Mouse (Mus musculus): ENCODE measurements around the gene Mgmt. TPM values are rescaled to one million over a fixed set of nuclear protein-coding genes. Genes with fewer than 3 reads are reported as not detected.

Gene Mgmt
- polyA plus RNA-seq, 1 experiment from 2014 or later: 8.1 TPM

DNA sequence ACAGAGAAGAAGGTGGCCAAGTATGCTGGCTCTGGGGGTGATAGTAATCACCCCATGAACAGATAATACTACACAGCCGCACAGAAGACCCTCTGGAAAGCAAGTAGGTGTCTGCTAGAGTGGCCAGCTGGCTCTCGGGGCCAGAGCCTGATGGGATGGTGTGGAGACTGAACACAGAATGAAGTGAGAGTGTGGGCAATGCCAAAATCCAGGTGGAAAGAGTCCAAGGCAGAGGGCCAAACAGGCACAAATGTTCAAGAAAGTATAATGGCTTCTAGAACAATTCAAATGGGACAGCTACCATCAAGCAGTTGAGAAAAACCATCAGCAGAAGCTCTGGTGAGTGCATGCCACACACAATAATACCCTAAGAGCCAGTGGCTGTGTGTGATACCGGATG lies 205.4 kb downstream of the Mgmt start:
- H3K9me3 ChIP-seq (ENCODE audit: control insufficient read depth, low read length): peaks cover 3% of the 10 kb centered on the region; the same call in 1 of the 2 replicates
- no peak overlapping the region for H3K4me3 ChIP-seq (ENCODE audit: control insufficient read depth in 1 of 2, insufficient read depth in 1 of 2, low read depth in 1 of 2, low read length in 2 of 2)
- no peak overlapping the region for H3K4me2 ChIP-seq (ENCODE audit: low read length)
- H3K27ac ChIP-seq (replicated peaks in 1 of 2; ENCODE audit: control insufficient read depth in 1 of 2, insufficient read depth in 1 of 2, low read depth in 2 of 2, low read length in 2 of 2): no peak overlapping the region
- no peaks in the 10 kb centered on the region for H3K27me3 ChIP-seq (ENCODE audit: control insufficient read depth, insufficient read depth, low read length)
- 76% methylated on average over 3 of the region's 3 CpGs for WGBS
- H3K9ac ChIP-seq (ENCODE audit: low read length): no peak overlapping the region
- ATAC-seq (ENCODE audit: insufficient number of reproducible peaks, insufficient read depth, low FRiP score, low read depth): no peak
- no peaks in the 10 kb centered on the region for H3K4me1 ChIP-seq (ENCODE audit: control insufficient read depth in 2 of 2, insufficient read depth in 2 of 2, low read length in 2 of 2)
- H3K36me3 ChIP-seq (ENCODE audit: control insufficient read depth, insufficient read depth, low read length): no peaks in the 10 kb centered on the region

- Histone ChIP-seq H3K4me2 (ENCODE audit: low read length) (no peak overlapping the region), H3K9me3 (ENCODE audit: control insufficient read depth, low read length) (no peaks in the 10 kb centered on the region), H3K27ac (replicated peaks in 1 of 2; ENCODE audit: control insufficient read depth in 1 of 2, insufficient read depth in 1 of 2, low read depth in 2 of 2, low read length in 2 of 2) (no peak overlapping the region), H3K4me3 (ENCODE audit: control insufficient read depth in 1 of 2, insufficient read depth in 1 of 2, low read depth in 1 of 2, low read length in 2 of 2) (no peak overlapping the region), H3K4me1 (ENCODE audit: control insufficient read depth in 2 of 2, insufficient read depth in 2 of 2, low read length in 2 of 2) (no peaks in the 10 kb centered on the region), H3K36me3 (ENCODE audit: control insufficient read depth, insufficient read depth, low read length) (no peaks in the 10 kb centered on the region), H3K9ac (ENCODE audit: low read length) (no peak overlapping the region), H3K27me3 (ENCODE audit: control insufficient read depth, insufficient read depth, low read length) (no peaks in the 10 kb centered on the region)
- WGBS: 79% methylated on average over 10 of the region's 10 CpGs
- no peak for ATAC-seq (ENCODE audit: insufficient number of reproducible peaks, insufficient read depth, low FRiP score, low read depth)
Observed at GRCm38 (mm10) chr7:137102606-137103195, 208.3 kb downstream of the Mgmt start.

GRCm38 (mm10) chr7:137112101-137112500 lies 217.7 kb downstream of the Mgmt start:
- no peak for ATAC-seq (ENCODE audit: insufficient number of reproducible peaks, insufficient read depth, low FRiP score, low read depth)
- Histone ChIP-seq H3K27ac (replicated peaks in 1 of 2; ENCODE audit: control insufficient read depth in 1 of 2, insufficient read depth in 1 of 2, low read depth in 2 of 2, low read length in 2 of 2) (no peak overlapping the region), H3K4me2 (ENCODE audit: low read length) (no peak overlapping the region), H3K4me1 (ENCODE audit: control insufficient read depth in 2 of 2, insufficient read depth in 2 of 2, low read length in 2 of 2) (no peaks in the 10 kb centered on the region), H3K9ac (ENCODE audit: low read length) (no peak overlapping the region), H3K36me3 (ENCODE audit: control insufficient read depth, insufficient read depth, low read length) (no peaks in the 10 kb centered on the region), H3K4me3 (ENCODE audit: control insufficient read depth in 1 of 2, insufficient read depth in 1 of 2, low read depth in 1 of 2, low read length in 2 of 2) (no peak overlapping the region), H3K27me3 (ENCODE audit: control insufficient read depth, insufficient read depth, low read length) (no peaks in the 10 kb centered on the region), H3K9me3 (ENCODE audit: control insufficient read depth, low read length) (peaks cover 15% of the 10 kb centered on the region)
- 84% methylated on average over 4 of the region's 4 CpGs for WGBS

- no peak overlapping the region for H3K4me3 ChIP-seq (ENCODE audit: control insufficient read depth in 1 of 2, insufficient read depth in 1 of 2, low read depth in 1 of 2, low read length in 2 of 2)
- no peak for ATAC-seq (ENCODE audit: insufficient number of reproducible peaks, insufficient read depth, low FRiP score, low read depth)
- H3K36me3 ChIP-seq (ENCODE audit: control insufficient read depth, insufficient read depth, low read length): no peaks in the 10 kb centered on the region
- 65% methylated on average over 4 of the region's 4 CpGs for WGBS
- no peak overlapping the region for H3K27ac ChIP-seq (replicated peaks in 1 of 2; ENCODE audit: control insufficient read depth in 1 of 2, insufficient read depth in 1 of 2, low read depth in 2 of 2, low read length in 2 of 2)
- no peak overlapping the region for H3K9ac ChIP-seq (ENCODE audit: low read length)
- H3K9me3 ChIP-seq (ENCODE audit: control insufficient read depth, low read length): peaks cover 15% of the 10 kb centered on the region
- H3K4me2 ChIP-seq (ENCODE audit: low read length): no peak overlapping the region
- H3K27me3 ChIP-seq (ENCODE audit: control insufficient read depth, insufficient read depth, low read length): no peaks in the 10 kb centered on the region
- H3K4me1 ChIP-seq (ENCODE audit: control insufficient read depth in 2 of 2, insufficient read depth in 2 of 2, low read length in 2 of 2): peaks cover 2 to 3% of the 10 kb centered on the region in 2 experiments; a peak in 1 of 4 replicates
Observed at GRCm38 (mm10) chr7:137116246-137116645, 221.8 kb downstream of the Mgmt start.

GRCm38 (mm10) chr7:137121243-137121858 lies 226.9 kb downstream of the Mgmt start:
- Histone ChIP-seq H3K36me3 (ENCODE audit: control insufficient read depth, insufficient read depth, low read length) (no peaks in the 10 kb centered on the region), H3K9me3 (ENCODE audit: control insufficient read depth, low read length) (no peaks in the 10 kb centered on the region), H3K4me1 (ENCODE audit: control insufficient read depth in 2 of 2, insufficient read depth in 2 of 2, low read length in 2 of 2) (peaks cover 5 to 6% of the 10 kb centered on the region in 2 experiments; a peak in 1 of 4 replicates), H3K9ac (ENCODE audit: low read length) (no peak overlapping the region), H3K27me3 (ENCODE audit: control insufficient read depth, insufficient read depth, low read length) (no peaks in the 10 kb centered on the region), H3K4me3 (ENCODE audit: control insufficient read depth in 1 of 2, insufficient read depth in 1 of 2, low read depth in 1 of 2, low read length in 2 of 2) (no peak overlapping the region), H3K4me2 (ENCODE audit: low read length) (no peak overlapping the region), H3K27ac (replicated peaks in 1 of 2; ENCODE audit: control insufficient read depth in 1 of 2, insufficient read depth in 1 of 2, low read depth in 2 of 2, low read length in 2 of 2) (no peak overlapping the region)
- 64% methylated on average over 16 of the region's 16 CpGs for WGBS
- no peak for ATAC-seq (ENCODE audit: insufficient number of reproducible peaks, insufficient read depth, low FRiP score, low read depth)

- no peak for ATAC-seq (ENCODE audit: insufficient number of reproducible peaks, insufficient read depth, low FRiP score, low read depth)
- Histone ChIP-seq H3K4me1 (ENCODE audit: control insufficient read depth in 2 of 2, insufficient read depth in 2 of 2, low read length in 2 of 2) (no peaks in the 10 kb centered on the region; a peak in 1 of 4 replicates), H3K4me3 (ENCODE audit: control insufficient read depth in 1 of 2, insufficient read depth in 1 of 2, low read depth in 1 of 2, low read length in 2 of 2) (no peak overlapping the region), H3K9ac (ENCODE audit: low read length) (no peak overlapping the region), H3K9me3 (ENCODE audit: control insufficient read depth, low read length) (no peaks in the 10 kb centered on the region), H3K27ac (replicated peaks in 1 of 2; ENCODE audit: control insufficient read depth in 1 of 2, insufficient read depth in 1 of 2, low read depth in 2 of 2, low read length in 2 of 2) (no peak overlapping the region), H3K4me2 (ENCODE audit: low read length) (no peak overlapping the region), H3K36me3 (ENCODE audit: control insufficient read depth, insufficient read depth, low read length) (no peaks in the 10 kb centered on the region), H3K27me3 (ENCODE audit: control insufficient read depth, insufficient read depth, low read length) (no peaks in the 10 kb centered on the region)
- 85% methylated on average over 8 of the region's 8 CpGs for WGBS
Observed at GRCm38 (mm10) chr7:137128726-137129125, 234.3 kb downstream of the Mgmt start.

DNA sequence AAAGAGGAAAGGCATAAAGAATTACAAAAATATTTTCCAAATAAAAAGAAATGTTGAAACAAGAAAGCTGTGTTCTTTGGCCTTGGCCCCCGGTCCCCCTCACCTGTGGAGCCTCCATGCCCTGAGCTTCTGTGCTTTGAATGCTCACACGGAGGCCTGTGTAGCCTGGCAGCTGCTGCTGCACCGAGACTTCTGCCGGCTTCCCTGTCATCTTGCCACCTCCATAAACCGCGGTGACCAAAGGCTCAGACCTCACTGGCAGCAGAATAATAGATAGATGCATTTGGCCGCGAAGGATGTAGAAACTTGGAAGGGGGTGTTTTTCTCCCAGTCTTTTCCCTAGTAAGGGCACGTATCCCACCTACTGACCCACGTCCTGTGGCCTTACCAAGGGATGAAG lies 235.8 kb downstream of the Mgmt start:
- H3K4me1 ChIP-seq (ENCODE audit: control insufficient read depth in 2 of 2, insufficient read depth in 2 of 2, low read length in 2 of 2): no peaks in the 10 kb centered on the region; a peak in 1 of 4 replicates
- no peaks in the 10 kb centered on the region for H3K27me3 ChIP-seq (ENCODE audit: control insufficient read depth, insufficient read depth, low read length)
- no peaks in the 10 kb centered on the region for H3K9me3 ChIP-seq (ENCODE audit: control insufficient read depth, low read length)
- no peak overlapping the region for H3K4me3 ChIP-seq (ENCODE audit: control insufficient read depth in 1 of 2, insufficient read depth in 1 of 2, low read depth in 1 of 2, low read length in 2 of 2)
- no peak overlapping the region for H3K9ac ChIP-seq (ENCODE audit: low read length)
- no peak overlapping the region for H3K4me2 ChIP-seq (ENCODE audit: low read length)
- ATAC-seq (ENCODE audit: insufficient number of reproducible peaks, insufficient read depth, low FRiP score, low read depth): no peak
- H3K27ac ChIP-seq (replicated peaks in 1 of 2; ENCODE audit: control insufficient read depth in 1 of 2, insufficient read depth in 1 of 2, low read depth in 2 of 2, low read length in 2 of 2): no peak overlapping the region
- no peaks in the 10 kb centered on the region for H3K36me3 ChIP-seq (ENCODE audit: control insufficient read depth, insufficient read depth, low read length)
- WGBS: 85% methylated on average over 10 of the region's 10 CpGs

DNA sequence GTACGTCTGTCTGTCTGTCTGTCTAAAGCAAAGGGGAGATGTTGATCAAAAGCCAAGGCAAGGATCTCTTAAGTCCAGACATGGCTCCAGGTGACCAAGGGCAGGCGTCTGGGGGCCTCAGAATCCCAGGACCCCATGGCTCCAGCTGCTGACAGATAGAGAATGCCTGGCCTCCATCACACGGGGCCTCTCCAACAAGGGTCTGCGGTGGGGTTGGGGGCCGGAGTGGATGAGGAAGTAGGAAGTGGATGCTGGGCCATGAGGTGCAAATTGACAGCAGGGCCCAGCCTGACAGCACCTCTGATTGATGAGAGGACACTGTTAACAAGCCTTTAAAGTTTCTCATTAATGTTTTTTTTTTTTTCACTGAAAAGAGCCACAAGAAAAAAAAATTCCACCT lies 237.5 kb downstream of the Mgmt start:
- Histone ChIP-seq H3K4me3 (ENCODE audit: control insufficient read depth in 1 of 2, insufficient read depth in 1 of 2, low read depth in 1 of 2, low read length in 2 of 2) (no peak overlapping the region), H3K9me3 (ENCODE audit: control insufficient read depth, low read length) (no peaks in the 10 kb centered on the region), H3K27me3 (ENCODE audit: control insufficient read depth, insufficient read depth, low read length) (no peaks in the 10 kb centered on the region), H3K27ac (replicated peaks in 1 of 2; ENCODE audit: control insufficient read depth in 1 of 2, insufficient read depth in 1 of 2, low read depth in 2 of 2, low read length in 2 of 2) (no peak overlapping the region), H3K36me3 (ENCODE audit: control insufficient read depth, insufficient read depth, low read length) (no peaks in the 10 kb centered on the region), H3K4me2 (ENCODE audit: low read length) (no peak overlapping the region), H3K4me1 (ENCODE audit: control insufficient read depth in 2 of 2, insufficient read depth in 2 of 2, low read length in 2 of 2) (no peaks in the 10 kb centered on the region; a peak in 1 of 4 replicates), H3K9ac (ENCODE audit: low read length) (no peak overlapping the region)
- WGBS: 30% methylated on average over 5 of the region's 5 CpGs
- no peak for ATAC-seq (ENCODE audit: insufficient number of reproducible peaks, insufficient read depth, low FRiP score, low read depth)
